Mouse (Mus musculus): ENCODE data around the gene Ubl5.

GRCm38 (mm10) chr9:20645121-20645520 lies 2.4 kb downstream of the Ubl5 start:
- no peak for TF ChIP-seq CTCF (IDR thresholded peaks at IDR 0.05; ENCODE audit: low read depth, low read length)
- TF ChIP-seq POLR2A (IDR thresholded peaks at IDR 0.05; ENCODE audit: borderline replicate concordance, low read depth, low read length): no peak
